Mouse (Mus musculus) lung, postnatal 25 days (tissue): ENCODE data around the gene Capn8.
A peak's percentile ranks its signal among the peaks of the same experiment; 100 is the strongest.

Experiments
- DNase-seq: peaks from one replicate; pipeline ENCODE4 v3.0.0; 2022; ENCODE audit warnings: low spot score

Capn8 gene

DNA sequence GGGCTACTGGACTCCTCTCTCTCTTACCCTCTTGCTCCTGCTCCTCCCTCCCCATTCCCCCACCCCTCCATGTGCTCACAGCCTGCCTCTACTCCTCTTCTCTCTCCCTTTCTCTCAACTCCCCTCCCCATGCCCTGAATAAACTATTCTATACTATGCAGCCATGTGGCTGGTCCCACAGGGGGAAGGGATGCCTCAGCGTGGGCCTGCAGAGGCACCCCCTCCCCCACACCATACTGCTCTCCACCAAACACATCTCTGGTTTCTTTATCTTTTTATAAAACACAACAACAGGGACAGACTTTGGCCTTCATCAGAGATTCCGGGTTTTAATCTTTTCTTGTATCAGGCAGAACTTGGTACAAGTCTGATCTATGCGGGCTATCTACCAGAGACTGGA is 114.4 kb downstream of the Capn8 start:
- DNase-seq: no peak

DNA sequence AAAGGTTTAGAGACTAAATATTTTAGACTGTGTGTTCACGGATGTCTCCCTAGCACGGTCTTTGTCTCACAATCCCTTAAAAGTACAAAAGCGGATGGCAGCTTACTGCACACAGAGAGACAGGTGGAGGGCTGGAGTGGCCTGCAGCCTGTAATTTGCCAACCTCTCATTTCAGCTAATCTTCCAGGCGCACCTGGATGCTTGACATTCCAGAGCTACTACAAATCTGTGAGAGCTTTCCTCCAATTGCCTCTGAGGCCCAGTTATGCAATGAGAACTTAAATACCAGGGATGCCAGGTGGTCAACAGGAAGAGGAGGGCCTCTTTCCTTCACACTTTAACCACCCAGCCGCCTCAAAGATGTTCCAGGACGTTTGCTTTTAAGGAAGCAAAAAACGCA is 114.8 kb downstream of the Capn8 start:
- peak; percentile 84 for DNase-seq
